Mouse (Mus musculus): Measurements from ENCODE around the gene Cdk11b.

DNA sequence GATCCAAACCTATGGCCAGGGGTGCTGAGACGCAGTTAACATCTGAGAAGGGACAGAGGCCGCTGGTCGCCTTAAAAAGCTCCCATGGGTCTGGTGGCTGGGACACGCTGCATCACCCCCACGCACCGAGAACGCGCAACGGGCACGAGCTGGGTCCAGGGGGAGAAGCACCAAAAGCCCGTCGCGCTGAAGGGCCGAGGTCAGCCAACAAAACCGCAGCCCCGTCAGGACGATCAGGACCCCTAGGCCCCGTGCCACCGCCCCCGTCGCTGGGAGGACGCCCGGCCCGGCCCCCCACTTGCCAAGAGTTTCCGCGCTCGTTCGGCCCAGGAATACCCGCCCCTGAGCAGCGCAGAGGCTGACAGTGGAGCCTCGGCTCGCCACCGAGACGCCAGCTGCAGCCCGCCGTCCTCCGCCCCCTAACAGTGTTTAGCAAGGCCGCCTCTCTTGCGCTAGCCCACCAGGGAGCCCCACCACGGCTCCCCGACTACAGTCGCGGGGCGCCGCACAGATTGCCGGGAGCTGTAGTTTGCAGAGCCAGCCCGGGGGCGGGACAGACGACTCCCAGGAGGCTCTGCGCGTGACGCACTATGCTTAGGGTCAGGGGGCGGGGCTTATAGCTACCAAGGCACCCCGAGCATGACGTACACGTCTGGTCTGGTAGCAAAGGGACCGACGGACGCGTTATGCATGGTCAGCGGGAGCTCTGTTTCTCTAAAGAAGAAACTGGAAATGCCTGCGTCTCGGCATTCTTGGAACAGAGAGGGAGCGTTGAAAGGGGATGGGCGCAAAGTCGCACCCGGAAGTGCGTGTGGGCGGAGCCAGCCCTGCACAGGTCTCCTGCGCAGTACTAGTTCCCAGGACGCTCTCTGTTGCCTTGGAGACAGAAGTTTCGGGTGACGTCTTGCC is 44.3 kb downstream of the Cdk11b start, which contains the start of gene Mib2:
- TF ChIP-seq CTCF (IDR thresholded peaks at IDR 0.05; ENCODE audit: borderline replicate concordance, extremely low read depth, insufficient read depth, insufficient read length) (no peak), POLR2A (IDR thresholded peaks at IDR 0.05; ENCODE audit: borderline replicate concordance, extremely low read depth, insufficient read depth, insufficient read length, poor library complexity, severe bottlenecking) (peak; percentile 35; the same call in 1 of the 2 replicates)
